Mouse (Mus musculus) lung, adult 2 months (tissue): ENCODE measurements around the gene Cdh23.

Source experiments
- CTCF ChIP-seq: fragments of 200-500 bp; IDR thresholded peaks from 2 replicates; pipeline ENCODE4 v1.5.1; 2011; ENCODE audit warnings: mild to moderate bottlenecking, low read length, control low read depth; ENCODE audit not compliant: insufficient read depth
- POLR2A ChIP-seq: fragments of 200-500 bp; IDR thresholded peaks from 2 replicates; pipeline ENCODE4 v1.6.1; 2011; ENCODE audit warnings: low read depth, mild to moderate bottlenecking, control low read depth, low read length, borderline replicate concordance; ENCODE audit errors: extremely low read depth

- TF ChIP-seq CTCF = no peak
- no peak for TF ChIP-seq POLR2A
Measured at GRCm38 (mm10) chr10:60341528-60341927, 354.8 kb downstream of the Cdh23 start.
